ENCODE assay signal across 8 mouse cellular contexts in the genomic region with DNA sequence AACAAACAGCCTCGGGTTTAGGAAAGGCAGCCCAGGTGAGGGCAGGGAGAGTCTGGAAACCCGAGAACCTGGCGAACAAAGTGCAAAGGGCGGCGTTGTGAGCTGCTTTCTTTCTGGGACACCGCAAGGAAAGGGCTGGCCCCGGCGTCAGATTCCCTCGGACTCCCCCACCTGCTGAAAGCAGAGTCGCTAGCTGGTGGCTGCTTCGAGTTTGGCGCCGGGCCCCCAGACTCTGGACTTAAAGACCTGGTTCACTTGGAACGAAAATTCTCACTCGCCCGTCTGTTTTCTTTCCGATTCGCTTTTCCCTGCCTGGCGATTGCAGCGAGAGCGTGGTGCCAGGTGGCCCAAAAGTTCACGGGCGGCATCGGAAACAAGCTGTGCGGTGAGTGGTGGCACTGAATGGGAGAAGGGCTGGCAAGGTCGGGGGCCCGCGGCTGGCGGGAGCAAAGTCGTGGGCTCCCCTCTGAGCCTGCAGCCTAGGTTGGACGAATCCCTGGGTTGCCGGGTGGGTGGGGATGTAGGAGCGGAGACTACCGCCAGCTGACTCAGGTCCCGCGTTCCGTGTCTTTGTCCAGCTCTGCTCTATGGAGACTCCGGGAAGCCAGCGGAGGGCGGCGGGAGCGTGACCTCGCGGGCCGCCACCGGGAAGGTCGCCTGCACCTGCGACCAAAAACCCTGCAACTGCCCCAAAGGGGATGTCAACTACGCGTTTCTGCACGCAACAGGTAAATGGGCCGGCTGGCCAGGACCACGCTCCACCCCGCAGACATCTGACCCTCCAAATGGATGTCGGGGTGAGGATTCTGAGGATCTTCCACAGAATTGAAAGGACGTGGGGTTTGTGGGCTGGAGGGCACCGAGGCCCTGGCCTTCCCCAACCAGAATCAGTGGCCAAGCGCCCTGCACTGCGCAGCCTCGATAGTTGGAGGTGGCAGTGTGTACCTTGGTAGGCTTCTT. TPM values are rescaled to one million over a fixed set of nuclear protein-coding genes. Genes with fewer than 3 reads are reported as not detected.
A peak's percentile ranks its signal among the peaks of the same experiment; 100 is the strongest.
DNase-seq lines count a peak whose midpoint lies in the region; ATAC-seq and TF ChIP-seq lines count a peak whose summit lies in the region.

No protein-coding gene starts in this region.

- TF ChIP-seq CTCF in left cerebral cortex, adult 2 months (IDR thresholded peaks at IDR 0.05), result no peak

- ATAC-seq in embryonic facial prominence, embryonic 15.5 days (ENCODE audit: insufficient number of reproducible peaks, low FRiP score, low TSS enrichment, low read depth), result no peak
- 0 out of 2 replicates have a peak, but pooled peaks have one; percentile 13 for ATAC-seq in kidney, embryonic 14.5 days (ENCODE audit: low FRiP score, low TSS enrichment)
- no peak for ATAC-seq in neural tube, embryonic 13.5 days (ENCODE audit: low read depth)
- no peak for ATAC-seq in inflammation-experienced regulatory T-cells, adult 6 months

- H3K4me3 ChIP-seq in left cerebral cortex, adult 2 months, result peak overlapping the region; percentile 39
- peak overlapping the region; percentile 33 for H3K4me3 ChIP-seq in embryonic facial prominence, embryonic 15.5 days (replicated peaks)
- H3K4me3 ChIP-seq in kidney, embryonic 14.5 days (ENCODE audit: low read length), result peak overlapping the region; percentile 35
- peak overlapping the region; percentile 50 for H3K4me3 ChIP-seq in neural tube, embryonic 13.5 days

- H3K27me3 ChIP-seq in embryonic facial prominence, embryonic 15.5 days, result peaks cover 91% of the 10 kb centered on the region
- peaks cover 92% of the 10 kb centered on the region for H3K27me3 ChIP-seq in kidney, embryonic 14.5 days (ENCODE audit: control insufficient read depth, insufficient read depth, low read length)
- H3K27me3 ChIP-seq in neural tube, embryonic 13.5 days, result peaks cover 95% of the 10 kb centered on the region

- WGBS in embryonic facial prominence, embryonic 15.5 days, result under 1% methylated on average over 60 of the region's 60 CpGs
- WGBS in kidney, embryonic 14.5 days, result 1% methylated on average over 60 of the region's 60 CpGs
- under 1% methylated on average over 60 of the region's 60 CpGs for WGBS in neural tube, embryonic 13.5 days

- H3K9ac ChIP-seq in embryonic facial prominence, embryonic 15.5 days, result no peak overlapping the region
- H3K9ac ChIP-seq in kidney, embryonic 14.5 days (ENCODE audit: low read depth, low read length), result no peak overlapping the region
- peak overlapping the region; percentile 83 for H3K9ac ChIP-seq in neural tube, embryonic 13.5 days

- H3K4me2 ChIP-seq in embryonic facial prominence, embryonic 15.5 days (replicated peaks), result peak overlapping the region; percentile 55
- peak overlapping the region; percentile 55 for H3K4me2 ChIP-seq in kidney, embryonic 14.5 days (replicated peaks; ENCODE audit: low read depth, low read length)
- H3K4me2 ChIP-seq in neural tube, embryonic 13.5 days, result peak overlapping the region; percentile 56

- DNase-seq in left cerebral cortex, adult 2 months (ENCODE audit: extremely low spot score in 1 of 2, low spot score in 2 of 2), result peak; percentile 15 to 19
- DNase-seq in left cerebral cortex, postnatal 36 days (ENCODE audit: low spot score in 2 of 2), result no peak
- DNase-seq in adrenal gland, postnatal 4 days (ENCODE audit: low spot score in 2 of 2), result no peak
- no peak for DNase-seq in layer of hippocampus, adult 11-12 months (ENCODE audit: low spot score)

- peaks cover 23% of the 10 kb centered on the region for H3K4me1 ChIP-seq in embryonic facial prominence, embryonic 15.5 days
- peaks cover 14% of the 10 kb centered on the region; the same call in 1 of the 2 replicates for H3K4me1 ChIP-seq in kidney, embryonic 14.5 days (ENCODE audit: control insufficient read depth, insufficient read depth, low read length)
- peaks cover 46% of the 10 kb centered on the region for H3K4me1 ChIP-seq in neural tube, embryonic 13.5 days (replicated peaks)

- H3K36me3 ChIP-seq in embryonic facial prominence, embryonic 15.5 days, result no peaks in the 10 kb centered on the region
- no peaks in the 10 kb centered on the region for H3K36me3 ChIP-seq in kidney, embryonic 14.5 days (ENCODE audit: control insufficient read depth, insufficient read depth, low read length)
- H3K36me3 ChIP-seq in neural tube, embryonic 13.5 days, result no peaks in the 10 kb centered on the region

- peak overlapping the region; percentile 44 for H3K27ac ChIP-seq in left cerebral cortex, adult 2 months
- no peak overlapping the region for H3K27ac ChIP-seq in embryonic facial prominence, embryonic 15.5 days (replicated peaks)
- no peak overlapping the region for H3K27ac ChIP-seq in kidney, embryonic 14.5 days (ENCODE audit: low read depth, low read length)
- peak overlapping the region; percentile 96 for H3K27ac ChIP-seq in neural tube, embryonic 13.5 days (replicated peaks)

- no peaks in the 10 kb centered on the region for H3K9me3 ChIP-seq in embryonic facial prominence, embryonic 15.5 days (replicated peaks)
- no peaks in the 10 kb centered on the region for H3K9me3 ChIP-seq in kidney, embryonic 14.5 days (ENCODE audit: control insufficient read depth, low read length)
- H3K9me3 ChIP-seq in neural tube, embryonic 13.5 days, result no peaks in the 10 kb centered on the region

- intact Hi-C loops in left cerebral cortex, adult 2 months (cut with DNase I), result loop anchor here (5.0 to 10.0 kb wide), 2 partner anchors 589 to 666 kb away; no protein-coding TSS in a partner anchor
- intact Hi-C loops in left cerebral cortex, postnatal 36 days (cut with DNase I), result loop anchor here (10.0 kb wide), 1 partner anchor 589 kb away; no protein-coding TSS in a partner anchor

RNA-seq across cellular contexts. Expression of a gene that starts 1.4 kb away (rescaled TPM):
- 100 to 1,000 TPM; 104 to 120 TPM for total RNA-seq in left cerebral cortex, adult 2 months (2021)
- total RNA-seq in left cerebral cortex, postnatal 36 days (2021), result 100 to 1,000 TPM in 1 of 2 experiments, 10 to 100 TPM in 1; 88.2 to 126 TPM
- 0.35 and 0.53 TPM in 2 replicates for polyA plus RNA-seq in embryonic facial prominence, embryonic 15.5 days (2015; fragmentation: Nextera tagmentation; extraction: Ambion mirVana)
- polyA plus RNA-seq in kidney, embryonic 14.5 days (2014; fragmentation: Nextera tagmentation; extraction: Ambion mirVana), result not detected in 2 replicates
- polyA plus RNA-seq in neural tube, embryonic 13.5 days (2015; fragmentation: Nextera tagmentation; extraction: Ambion mirVana), result 40.2 and 42.7 TPM in 2 replicates
- under 1 TPM; 0.06 to 0.82 TPM for total RNA-seq in adrenal gland, postnatal 4 days (2021)
- under 1 TPM in 1 of 3 experiments, not detected in 2; 0.08 TPM for polyA plus RNA-seq in inflammation-experienced regulatory T-cells, adult 6 months (2017; shearing (Covaris generic))

Comparison
In these comparisons a context has a peak if more than half of its experiments do, and no peak if none do; other contexts are left out.
1. DNase-seq: peak in left cerebral cortex, adult 2 months (2 of 2); none in left cerebral cortex, postnatal 36 days (0 of 2), adrenal gland, postnatal 4 days (0 of 2) and layer of hippocampus, adult 11-12 months (single experiment).
2. H3K27ac ChIP-seq: peak in left cerebral cortex, adult 2 months (single experiment) and neural tube, embryonic 13.5 days (single experiment); none in embryonic facial prominence, embryonic 15.5 days (single experiment) and kidney, embryonic 14.5 days (single experiment).
3. RNA of a gene that starts 1.4 kb away (polyA plus RNA-seq): 40.2 to 42.7 TPM in neural tube, embryonic 13.5 days; 0.35 to 0.53 TPM in embryonic facial prominence, embryonic 15.5 days, not detected in kidney, embryonic 14.5 days and 0.08 TPM in inflammation-experienced regulatory T-cells, adult 6 months; every median in the first group is over 10 times any median in the second.
4. Peak in every context shown above with its lines, with median percentiles within 50 percentile points of each other: H3K4me3 ChIP-seq and H3K4me2 ChIP-seq.